Mouse (Mus musculus): ENCODE data around the gene Oaz1. TPM values are rescaled to one million over a fixed set of nuclear protein-coding genes. Genes with fewer than 3 reads are reported as not detected.
"Not testable (repeated sequence)": the region's sequence is repeated elsewhere in the genome, so short reads cannot be mapped to it uniquely, and the experiment has no call there.

Oaz1 gene
- total RNA-seq, 4 experiments from 2014 or later = 848 to 1,083 (median 963) TPM

DNA sequence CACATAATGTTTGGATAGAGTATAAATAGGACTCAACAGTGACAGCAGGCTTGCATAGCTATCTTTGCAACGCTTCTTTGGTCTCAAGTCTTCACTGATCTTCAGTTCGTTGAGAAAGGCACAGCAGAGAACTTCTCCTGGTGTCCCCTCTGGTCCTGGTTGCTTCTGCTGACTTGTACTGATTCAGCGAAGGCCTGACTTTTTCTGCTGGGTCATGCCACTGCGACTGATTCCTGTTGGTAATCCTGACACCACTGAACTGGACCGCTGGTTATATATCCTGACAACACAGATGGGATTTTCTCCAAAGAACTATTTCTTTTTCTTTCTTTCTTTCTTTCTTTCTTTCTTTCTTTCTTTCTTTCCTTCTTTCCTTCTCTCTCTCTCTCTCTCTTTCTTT lies 3.9 kb upstream of the Oaz1 start:
- no peak for DNase-seq (ENCODE audit: low spot score)

DNA sequence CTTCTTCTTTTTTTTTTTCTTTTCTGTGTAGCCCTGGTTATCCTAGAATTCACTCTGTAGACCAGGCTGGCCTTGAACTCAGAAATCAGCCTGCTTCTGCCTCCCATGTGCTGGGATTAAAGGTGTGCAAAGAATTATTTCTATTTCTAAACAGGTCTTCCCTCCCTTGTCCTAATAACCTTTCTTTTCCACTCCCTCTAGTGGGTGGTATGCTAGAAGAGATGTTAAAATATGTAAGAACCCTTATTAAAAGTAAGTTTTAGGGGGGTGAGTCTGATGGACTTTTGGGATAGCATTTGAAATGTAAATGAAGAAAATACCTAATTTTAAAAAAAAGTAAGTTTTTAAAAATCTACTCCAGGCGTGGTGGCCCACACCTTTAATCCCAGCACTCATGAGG lies 3.1 kb upstream of the Oaz1 start:
- no peak for DNase-seq (ENCODE audit: low spot score)

GRCm38 (mm10) chr10:80823847-80824643 lies 2.4 kb upstream of the Oaz1 start:
- no peak for DNase-seq (ENCODE audit: low spot score)

GRCm38 (mm10) chr10:80824827-80825226 lies 1.6 kb upstream of the Oaz1 start:
- no peak for DNase-seq (ENCODE audit: low spot score)

DNA sequence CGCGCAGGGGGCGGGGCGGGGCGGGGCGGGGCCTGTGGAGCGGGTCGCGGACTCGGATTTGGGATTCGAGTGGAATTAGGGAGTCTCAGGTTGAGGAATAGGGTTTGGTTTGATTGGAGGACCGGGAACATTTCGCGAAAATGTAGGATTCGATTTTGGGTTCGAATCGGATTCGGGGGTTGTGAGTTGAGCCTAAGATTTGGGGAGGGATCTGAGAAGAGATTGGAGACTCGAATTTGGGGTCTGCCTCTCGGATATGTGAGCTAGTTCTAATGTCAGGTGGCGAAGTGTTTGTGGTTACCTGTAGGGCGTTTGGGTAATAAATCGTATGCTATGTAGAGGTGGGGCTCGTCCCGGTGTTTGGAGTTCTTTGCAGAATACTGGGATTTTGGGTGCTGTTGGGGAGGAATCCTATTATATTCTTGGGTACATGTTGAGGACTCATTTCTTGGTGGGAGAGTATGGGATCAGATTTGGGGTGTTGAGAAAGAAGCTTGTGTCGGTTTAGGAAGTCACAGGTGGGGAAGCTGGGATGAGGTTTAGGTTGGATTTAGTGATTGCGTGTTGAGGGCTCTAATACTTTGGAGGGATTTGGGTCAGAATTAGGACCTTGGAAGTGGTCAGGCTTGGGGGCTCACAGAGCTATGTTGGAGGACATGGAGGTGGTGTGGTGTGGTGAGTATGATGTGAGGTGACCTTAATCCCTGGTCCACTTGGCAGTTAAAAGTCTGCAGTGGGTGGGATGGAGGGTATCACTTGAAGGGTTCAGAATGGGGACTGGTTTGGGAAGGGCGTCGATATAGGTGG lies 810 bp downstream of the Oaz1 start:
- DNase-seq (ENCODE audit: low spot score) = no peak

DNA sequence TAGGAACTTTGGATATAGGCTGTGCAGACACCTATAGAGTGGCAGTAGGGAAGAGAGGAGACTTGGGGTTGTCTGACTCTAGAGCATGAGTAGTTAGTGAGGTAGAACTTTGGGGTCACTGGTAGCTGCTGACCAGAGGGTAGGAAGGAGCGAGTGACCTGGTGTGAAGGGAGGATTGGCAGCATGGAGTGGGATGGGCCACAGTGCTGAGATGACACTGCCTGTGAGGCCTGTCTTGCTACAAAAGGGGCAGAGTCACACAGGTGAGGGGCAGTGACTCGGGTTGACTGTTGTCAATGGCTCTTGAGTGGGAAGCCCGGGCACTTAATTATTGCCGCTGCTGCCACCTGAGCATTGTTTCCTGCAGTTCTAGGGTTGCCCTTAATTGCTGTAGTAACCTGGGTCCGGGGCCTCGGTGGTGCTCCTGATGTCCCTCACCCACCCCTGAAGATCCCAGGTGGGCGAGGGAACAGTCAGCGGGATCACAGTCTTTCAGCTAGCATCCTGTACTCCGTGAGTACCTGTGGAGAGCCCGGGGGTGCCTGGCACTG lies 1.5 kb downstream of the Oaz1 start:
- DNase-seq (ENCODE audit: low spot score) = no peak

DNA sequence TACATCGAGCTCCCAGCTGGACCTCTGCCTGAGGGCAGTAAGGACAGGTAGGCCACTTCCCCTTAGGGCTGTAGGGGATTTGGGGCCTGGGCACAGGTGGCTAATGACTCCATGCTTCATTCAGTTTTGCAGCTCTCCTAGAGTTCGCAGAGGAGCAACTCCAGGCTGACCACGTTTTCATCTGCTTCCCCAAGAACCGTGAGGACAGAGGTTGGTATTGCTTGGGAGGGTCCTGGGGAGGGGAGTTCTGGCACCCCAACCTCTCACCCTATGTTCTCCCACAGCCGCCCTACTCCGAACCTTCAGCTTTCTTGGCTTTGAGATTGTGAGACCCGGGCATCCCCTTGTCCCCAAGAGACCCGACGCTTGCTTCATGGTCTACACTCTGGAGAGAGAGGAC lies 2.1 kb downstream of the Oaz1 start:
- DNase-seq (ENCODE audit: low spot score) = not testable (repeated sequence)

DNA sequence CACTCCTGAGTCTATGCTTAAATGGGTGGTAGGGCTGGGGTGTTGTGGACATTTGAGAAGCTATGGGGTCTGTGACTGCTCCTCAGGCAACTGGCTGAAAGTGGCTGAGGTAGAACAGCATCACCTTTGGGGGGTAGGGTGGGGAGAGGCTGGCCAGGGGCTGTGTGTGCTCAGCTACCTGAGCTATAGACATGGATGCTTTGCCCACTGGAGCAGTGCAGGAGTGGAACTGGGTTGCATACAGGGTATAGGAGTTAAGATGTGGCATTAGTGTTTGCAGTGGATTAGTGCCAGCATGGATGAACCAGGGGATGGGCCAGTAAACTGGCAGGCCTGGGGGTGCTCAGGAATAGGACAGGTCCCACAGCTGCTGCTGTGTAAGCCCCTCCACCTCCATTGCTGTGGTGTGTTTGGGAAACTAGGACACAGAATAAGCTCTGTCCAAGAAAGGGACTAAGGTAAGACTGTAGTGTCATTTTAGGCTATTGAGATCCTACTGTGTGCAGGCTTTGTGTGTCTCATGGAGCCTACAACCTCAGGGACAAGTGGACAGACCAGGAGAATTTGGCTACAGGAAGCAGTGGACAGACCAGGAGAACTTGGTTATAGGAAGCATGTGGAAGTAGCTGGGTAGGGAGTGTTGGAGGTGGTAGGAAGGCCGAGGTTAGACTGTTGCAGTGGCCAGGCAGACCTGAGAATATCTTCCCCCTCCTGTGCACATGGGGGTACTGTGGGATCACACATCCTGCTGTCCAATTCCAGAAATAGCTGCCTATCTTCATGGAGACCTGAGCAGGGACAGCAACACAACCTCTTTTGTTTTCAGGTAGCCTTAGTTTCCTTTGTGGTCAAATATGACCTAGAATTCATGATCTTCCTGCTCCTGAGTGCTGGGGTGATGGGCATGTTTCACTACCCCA lies 3.2 kb downstream of the Oaz1 start:
- no peak for DNase-seq (ENCODE audit: low spot score)

GRCm38 (mm10) chr10:80831136-80831535 lies 4.7 kb downstream of the Oaz1 start:
- no peak for DNase-seq (ENCODE audit: low spot score)

DNA sequence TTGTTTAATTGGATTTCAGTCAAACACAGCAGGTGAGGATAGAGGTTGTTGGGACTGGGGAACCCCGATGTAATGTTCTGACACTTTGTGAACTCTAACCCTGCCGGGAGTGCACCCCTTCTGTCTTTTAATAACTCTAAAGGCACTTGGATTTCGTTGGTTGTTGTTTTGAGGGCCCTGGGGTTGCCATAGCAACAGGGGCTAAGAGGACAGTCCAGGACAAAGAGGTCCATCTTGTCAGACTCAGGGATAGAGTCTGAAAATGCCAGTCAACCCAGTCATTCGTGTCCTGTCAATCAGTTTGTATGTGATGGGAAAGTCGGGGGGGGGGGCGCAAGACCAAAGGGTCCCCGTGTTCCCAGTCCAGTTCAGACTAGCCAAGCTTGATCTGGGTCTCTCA lies 6.4 kb downstream of the Oaz1 start:
- DNase-seq (ENCODE audit: low spot score) = no peak

DNA sequence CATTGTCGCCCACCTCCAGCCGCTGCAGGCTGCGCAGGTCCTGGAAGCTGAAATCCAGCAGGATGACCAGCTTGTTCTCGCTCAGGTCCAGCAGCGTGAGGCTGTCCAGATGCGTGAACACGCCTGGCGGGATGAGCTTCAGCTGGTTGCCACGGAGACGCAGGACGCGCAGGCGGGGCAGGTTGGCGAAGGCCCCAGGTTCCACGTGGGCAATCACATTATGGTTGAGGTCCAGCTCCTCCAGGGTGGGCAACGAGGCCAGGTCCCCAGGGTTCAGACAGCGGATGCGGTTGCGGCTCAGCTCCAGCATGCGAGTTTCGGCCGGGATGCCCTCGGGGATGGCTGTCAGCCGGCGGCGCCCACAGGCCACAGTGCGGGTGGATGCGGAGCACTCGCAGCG lies 9.2 kb downstream of the Oaz1 start:
- DNase-seq (ENCODE audit: low spot score) = no peak

DNA sequence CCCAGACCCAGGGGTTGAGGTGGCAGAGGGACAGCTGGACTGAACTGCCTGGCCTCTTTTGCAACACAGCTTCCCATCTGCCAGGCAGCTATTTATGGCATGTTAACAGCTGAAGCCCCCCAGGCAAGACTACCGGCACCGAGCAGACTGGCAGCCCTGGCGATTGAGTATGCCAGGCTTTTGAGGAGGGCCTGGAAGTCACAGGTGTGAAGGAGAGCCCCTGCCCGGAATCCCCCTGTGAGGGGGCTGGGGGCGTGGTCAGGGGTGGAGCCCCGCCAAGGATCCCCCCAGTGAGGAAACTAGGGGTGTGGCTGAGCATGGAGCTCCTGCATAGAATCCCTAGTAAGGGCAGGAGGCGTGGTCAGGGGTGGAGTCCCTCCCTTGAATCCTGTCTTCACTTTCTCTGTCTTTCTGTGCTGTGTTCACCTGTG lies 10.5 kb downstream of the Oaz1 start:
- DNase-seq (ENCODE audit: low spot score) = no peak

DNA sequence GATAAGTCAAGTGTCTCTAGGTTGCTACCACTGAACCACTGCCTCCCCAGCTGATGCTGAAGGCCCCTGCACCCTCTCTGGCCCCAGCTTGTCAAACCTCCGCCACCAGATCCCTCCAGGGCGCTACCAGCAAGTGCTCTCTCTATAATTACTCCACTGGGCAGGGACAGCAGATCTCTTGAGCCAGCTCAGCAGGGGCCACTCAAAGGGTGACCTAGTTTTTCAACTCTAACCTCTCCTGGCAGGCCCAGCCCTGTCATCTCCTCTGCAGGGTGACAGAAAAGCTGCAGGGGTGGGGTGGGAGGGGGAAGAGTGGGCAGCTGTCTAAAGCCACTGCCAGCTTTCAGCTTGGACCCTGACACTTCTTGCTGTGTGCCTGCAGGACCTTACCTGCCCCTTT lies 11.4 kb downstream of the Oaz1 start:
- DNase-seq (ENCODE audit: low spot score) = peak; percentile 56

- no peak for DNase-seq (ENCODE audit: low spot score)
Measured at GRCm38 (mm10) chr10:80838346-80838912, 12.0 kb downstream of the Oaz1 start.

DNA sequence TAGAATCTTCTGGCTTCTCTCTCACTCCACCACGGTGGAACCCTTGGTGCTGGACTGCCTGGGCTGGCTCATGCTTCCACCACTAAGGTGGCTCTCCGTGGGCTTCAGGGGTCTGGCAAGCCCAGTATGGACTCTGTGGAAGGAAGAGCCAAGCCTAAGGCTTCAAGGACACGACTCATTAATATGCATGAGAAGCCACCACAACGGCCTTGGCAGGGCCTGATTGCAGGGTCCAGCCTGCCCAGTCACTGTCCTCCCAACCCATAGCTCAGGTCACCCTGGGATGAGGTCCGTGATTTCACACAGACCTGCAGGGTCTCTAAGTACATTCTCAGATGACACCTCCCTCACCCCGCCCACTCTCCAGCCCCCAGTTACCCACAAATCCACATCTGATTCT lies 13.4 kb downstream of the Oaz1 start:
- DNase-seq (ENCODE audit: low spot score) = no peak

DNA sequence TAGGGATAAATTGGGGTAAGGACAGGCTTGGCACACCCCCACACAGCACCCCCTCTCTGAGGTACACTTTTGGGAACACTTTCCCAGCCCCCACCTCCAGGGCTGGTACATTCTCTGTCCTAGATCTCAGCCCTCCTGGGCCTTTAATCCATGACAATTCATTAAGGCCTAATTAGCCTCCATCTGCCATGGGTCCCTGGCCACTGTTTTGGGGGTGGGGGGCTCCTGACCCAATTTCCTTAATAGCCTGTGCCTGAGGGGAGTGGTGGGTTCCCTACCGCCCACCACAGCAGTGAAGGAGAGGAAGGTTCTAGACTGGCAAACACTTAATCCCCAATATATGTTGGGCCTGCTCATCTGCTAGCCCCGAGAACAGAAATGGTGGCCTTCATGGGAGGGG lies 15.2 kb downstream of the Oaz1 start:
- no peak for DNase-seq (ENCODE audit: low spot score)

DNA sequence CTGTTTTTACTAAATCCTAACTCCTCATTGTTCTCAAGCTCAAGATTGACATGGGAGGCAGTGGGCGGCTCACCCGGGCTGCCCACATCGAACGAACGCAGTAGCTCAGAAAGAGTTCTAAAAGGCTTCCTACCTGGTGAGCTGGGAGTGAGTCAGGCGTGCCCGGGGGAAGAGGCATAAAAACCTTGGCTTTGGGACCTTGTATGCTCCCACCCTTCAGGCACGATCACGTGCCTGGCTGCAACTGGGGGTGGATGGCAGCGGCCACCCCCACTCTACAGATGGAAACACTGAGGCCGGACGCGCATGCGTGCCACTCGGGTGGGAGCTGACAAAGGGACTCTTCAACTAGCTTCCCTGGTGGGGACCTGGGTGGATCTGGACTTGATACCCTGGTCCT lies 15.9 kb downstream of the Oaz1 start:
- no peak for DNase-seq (ENCODE audit: low spot score)

GRCm38 (mm10) chr10:80843087-80843930 lies 16.9 kb downstream of the Oaz1 start:
- DNase-seq (ENCODE audit: low spot score) = no peak

DNA sequence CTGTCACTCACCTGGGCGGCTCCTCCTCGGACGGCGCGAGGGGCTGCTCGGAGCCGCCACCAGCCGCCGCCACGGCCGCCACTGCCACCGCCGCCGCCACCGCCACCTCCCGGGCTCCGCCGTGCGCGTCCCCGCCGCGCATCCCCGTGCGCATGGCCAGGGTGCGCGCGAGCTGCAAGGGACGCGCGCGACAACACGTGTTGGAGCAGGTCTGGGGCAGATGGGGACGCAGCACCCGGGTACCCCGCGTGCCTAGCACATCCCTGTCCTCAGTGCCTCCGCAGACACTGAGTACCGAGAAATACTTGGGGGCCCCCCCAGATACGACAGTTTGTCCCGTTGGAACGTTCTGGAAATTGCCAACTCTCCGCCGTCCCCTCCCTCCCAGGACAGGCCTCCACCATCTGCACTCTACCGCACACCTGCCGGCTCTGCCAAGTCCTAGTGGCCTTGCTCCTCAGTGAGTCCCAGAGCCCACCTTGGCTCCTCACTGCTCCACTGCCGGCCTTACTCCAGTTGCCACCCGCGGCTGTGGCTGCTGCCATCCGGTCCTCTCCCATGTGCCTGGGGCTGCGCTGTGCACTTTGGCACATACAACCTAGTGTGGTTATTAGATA lies 17.6 kb downstream of the Oaz1 start, which contains the start of gene Lingo3:
Gene Lingo3 (minus strand): TSS at position 109 of the 617 bp plus-strand sequence.
- DNase-seq (ENCODE audit: low spot score) = no peak
